Mouse (Mus musculus) gastrocnemius, adult 18-20 months (tissue): ENCODE results near the gene Orai2. TPM values are rescaled to one million over a fixed set of nuclear protein-coding genes. Genes with fewer than 3 reads are reported as not detected.
"Not testable (repeated sequence)": the region's sequence is repeated elsewhere in the genome, so short reads cannot be mapped to it uniquely, and the experiment has no call there.

ENCODE experiments used
- DNase-seq: peaks from one replicate; pipeline ENCODE4 v3.0.0; 2021; ENCODE audit warnings: low spot score
- long read RNA-seq, 2 experiments: library from polyadenylated mRNA; stranded (forward); transcript quantifications; one replicate each; pipeline ENCODE4 v2.0.0; 2021
- total RNA-seq, 2 experiments: library from RNA; stranded (reverse); gene quantifications; 2 replicates each; pipeline ENCODE4 v1.2.3; 2021

The Orai2 gene
- total RNA-seq: under 1 TPM; 0.55 to 0.64 TPM
- long read RNA-seq, experiment 1, partial matches to known transcripts: 0 of 1 reads
- long read RNA-seq, experiment 1, other reads (novel, unspliced or antisense): 0 of 1 reads
- long read RNA-seq, experiment 2, partial matches to known transcripts: 0 of 1 reads
- long read RNA-seq, experiment 2, other reads (novel, unspliced or antisense): 0 of 1 reads

DNA sequence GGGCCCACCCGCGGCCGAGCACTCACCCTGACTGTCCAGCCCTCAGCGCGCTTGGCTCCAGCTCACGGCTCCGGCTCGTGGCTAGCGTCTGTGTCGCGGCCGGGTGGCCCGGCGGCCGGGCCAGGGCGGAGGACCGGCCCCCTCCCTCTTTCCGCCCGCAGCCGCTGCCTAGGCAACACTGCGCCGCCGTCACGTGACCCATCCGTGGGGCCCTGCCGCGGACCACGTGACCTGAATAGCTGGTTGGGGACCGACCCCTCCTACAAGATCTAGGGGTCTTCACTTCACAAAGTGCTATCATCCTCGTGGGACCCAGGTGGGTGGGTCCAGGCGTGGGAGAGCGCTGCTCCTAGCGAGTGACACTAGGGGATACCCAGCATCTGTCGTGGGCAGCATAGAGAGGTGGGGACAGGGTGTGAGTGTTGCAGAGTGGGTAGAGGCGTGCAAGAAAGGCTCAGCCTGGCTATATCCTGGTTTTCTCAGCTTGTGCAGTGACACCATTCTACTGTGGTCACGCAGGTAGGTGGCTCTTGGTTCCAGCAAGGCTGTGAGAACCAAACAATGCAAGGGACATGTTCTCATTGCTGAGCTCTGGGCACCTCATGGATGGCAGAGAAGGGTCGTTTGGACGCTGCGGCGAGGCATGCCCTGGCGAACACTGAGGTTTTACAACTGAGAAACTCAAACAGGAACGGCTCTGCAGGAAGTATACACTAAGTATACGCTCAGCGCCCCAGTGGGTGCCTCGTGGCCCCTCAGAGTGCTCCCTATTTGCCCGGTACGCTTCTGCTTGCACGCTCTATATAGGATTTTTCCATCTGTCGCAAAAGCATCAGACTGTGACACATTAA lies at the start of gene Orai2:
Gene Orai2 (minus strand): TSS at position 202 of the 851 bp plus-strand sequence.
- DNase-seq: peak; percentile 67

- no peak for DNase-seq
These were observed 48.1 kb upstream of the Orai2 start for GRCm38 (mm10) chr5:136218585-136218984.

GRCm38 (mm10) chr5:136217932-136218381 lies 47.4 kb upstream of the Orai2 start:
- DNase-seq: no peak

DNA sequence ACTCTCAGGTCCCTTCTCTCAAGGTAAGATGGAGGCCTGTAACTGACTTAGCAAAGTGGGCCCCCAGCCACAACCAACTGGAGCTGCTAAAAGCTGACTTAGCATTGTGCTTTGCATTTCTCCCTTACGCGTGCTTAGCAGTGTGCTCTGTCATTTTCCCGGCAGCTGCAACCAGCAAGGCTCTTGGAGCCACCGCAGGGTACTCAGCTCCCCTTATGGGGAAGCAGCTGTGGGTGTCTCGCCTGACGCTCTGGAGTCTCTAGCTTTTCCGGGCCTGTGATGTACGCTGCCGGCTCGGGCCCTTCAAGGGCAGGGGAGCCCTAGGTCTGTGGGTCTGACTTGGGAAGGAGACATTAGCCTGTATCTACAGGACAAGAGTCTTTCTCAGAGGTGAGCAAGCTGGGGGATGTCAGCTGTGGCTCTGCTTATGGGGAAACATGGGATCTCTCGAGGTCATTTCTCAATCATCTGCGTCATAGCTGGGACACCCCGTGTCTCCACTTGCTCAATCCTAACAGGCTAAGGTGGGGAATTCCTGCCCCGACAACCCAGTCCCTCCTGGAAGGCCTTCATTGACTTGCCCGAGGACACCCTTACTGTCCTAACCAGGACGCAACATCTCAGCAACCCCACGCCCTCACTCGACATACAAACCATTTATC lies 46.6 kb upstream of the Orai2 start:
- no peak for DNase-seq

- no peak for DNase-seq
These were observed 45.4 kb upstream of the Orai2 start for GRCm38 (mm10) chr5:136215958-136216357.

GRCm38 (mm10) chr5:136215211-136215610 lies 44.7 kb upstream of the Orai2 start:
- no peak for DNase-seq

DNA sequence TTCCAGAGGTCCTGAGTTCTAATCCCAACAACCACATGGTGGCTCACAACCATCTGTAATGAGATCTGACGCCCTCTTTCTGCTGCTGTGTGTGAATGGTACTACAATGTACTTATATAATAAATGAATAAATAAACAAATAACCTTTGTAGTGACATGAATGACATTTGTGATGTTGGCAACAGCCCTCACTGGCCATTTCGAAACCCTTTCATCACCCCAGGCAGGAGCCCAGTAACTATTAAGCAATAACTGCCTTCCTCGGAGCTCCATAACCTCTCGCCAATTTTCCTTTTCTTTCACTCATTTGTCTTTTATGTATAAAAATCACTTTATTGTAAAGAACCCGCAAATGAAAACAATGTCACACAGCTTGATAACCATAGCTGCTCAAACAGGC lies 43.2 kb upstream of the Orai2 start:
- no peak for DNase-seq

DNA sequence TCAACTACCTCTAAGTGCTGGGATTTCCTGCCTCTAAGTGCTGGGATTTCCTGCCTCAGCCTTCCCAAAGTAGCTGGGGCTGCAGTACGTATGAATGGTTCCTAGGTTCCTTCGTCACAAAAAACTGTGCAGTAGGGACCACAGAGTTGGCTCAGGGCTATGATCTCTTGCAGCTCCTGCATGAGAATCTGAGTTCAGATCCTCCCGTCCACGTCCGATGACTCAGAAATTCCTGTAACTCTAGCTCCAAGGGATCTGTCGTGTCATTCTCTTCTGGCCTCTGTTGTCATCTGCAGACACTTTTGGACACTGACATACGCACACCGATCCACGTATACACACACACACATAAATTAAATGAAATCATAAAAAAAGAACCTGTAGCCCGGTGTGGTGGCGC lies 42.2 kb upstream of the Orai2 start:
- DNase-seq: no peak

- not testable (repeated sequence) for DNase-seq
These were observed 41.0 kb upstream of the Orai2 start for GRCm38 (mm10) chr5:136211341-136212102.

GRCm38 (mm10) chr5:136210549-136210948 lies 40.0 kb upstream of the Orai2 start:
- no peak for DNase-seq

- peak; percentile 84 for DNase-seq
These were observed 31.3 kb upstream of the Orai2 start for GRCm38 (mm10) chr5:136201832-136202231.

DNA sequence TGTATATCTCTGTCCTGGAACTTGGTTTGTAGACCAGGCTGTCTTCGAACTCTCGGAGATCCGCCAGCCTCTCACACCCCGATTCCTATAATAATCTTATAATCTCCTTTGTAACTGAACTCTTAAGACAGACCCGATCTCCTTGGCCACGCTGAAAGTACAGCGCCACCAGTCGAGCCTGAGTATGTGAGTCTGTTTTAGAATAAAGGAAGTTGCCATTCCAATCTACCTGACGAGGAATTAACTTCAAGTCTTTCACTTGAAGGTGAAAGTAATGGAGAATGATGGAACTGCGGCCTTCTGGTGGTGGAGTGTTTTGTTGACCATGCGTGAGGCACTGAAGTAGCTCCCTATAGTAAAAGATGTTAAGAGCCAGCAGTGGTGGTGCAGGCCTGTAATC lies 29.0 kb upstream of the Orai2 start:
- no peak for DNase-seq

GRCm38 (mm10) chr5:136198474-136199391 lies 28.2 kb upstream of the Orai2 start, which contains the start of gene Prkrip1:
Gene Prkrip1, minus strand, starts transcription at chr5:136198963.
- DNase-seq: peak; percentile 92

- DNase-seq: no peak
These were observed 21.4 kb upstream of the Orai2 start for GRCm38 (mm10) chr5:136191870-136192269.

DNA sequence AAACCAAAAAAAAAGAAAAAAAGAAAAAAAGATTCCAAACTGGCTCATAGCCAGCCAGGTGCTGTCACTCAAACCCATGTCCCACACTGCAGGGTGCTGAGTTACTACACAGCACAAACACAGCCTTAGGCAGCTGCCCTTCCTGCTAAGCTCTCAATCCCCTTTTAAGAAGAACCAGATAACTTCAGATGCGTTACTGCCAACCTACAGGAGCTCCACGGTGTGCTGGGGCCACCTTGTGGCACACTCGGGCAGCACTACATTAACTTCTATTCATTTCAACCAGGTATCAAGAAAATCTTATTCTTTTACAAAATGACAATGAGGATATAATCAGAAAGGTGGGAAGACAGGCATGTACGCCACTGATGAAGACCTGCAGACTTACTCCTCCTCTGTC lies 16.2 kb upstream of the Orai2 start:
- peak; percentile 53 for DNase-seq

GRCm38 (mm10) chr5:136183766-136184165 lies 13.3 kb upstream of the Orai2 start:
- DNase-seq: no peak

- no peak for DNase-seq
These were observed 12.3 kb upstream of the Orai2 start for GRCm38 (mm10) chr5:136182830-136183229.

GRCm38 (mm10) chr5:136182049-136182448 lies 11.5 kb upstream of the Orai2 start:
- DNase-seq: no peak

- no peak for DNase-seq
These were observed 10.7 kb upstream of the Orai2 start for GRCm38 (mm10) chr5:136181197-136181596.

DNA sequence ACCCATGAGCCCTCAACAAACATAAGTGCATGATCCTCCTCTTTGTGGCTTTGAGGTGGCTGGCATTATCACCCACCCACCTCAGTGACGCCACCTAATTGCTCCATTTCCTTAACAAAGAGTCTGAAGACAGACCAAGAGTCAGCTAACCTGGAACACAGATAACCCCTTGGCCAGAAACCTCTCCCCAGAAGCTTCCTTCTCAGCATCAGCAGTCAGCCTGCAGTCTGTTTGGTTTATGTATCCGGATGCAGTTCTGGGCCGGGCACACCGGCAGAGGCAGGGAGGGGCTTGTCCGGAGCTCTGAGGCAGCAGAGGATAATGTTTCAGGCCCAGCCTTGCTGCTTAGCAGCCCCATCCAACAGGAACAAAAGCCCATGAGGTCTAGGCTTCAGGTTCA lies 9.1 kb upstream of the Orai2 start:
- DNase-seq: no peak
